Mouse (Mus musculus) CH12.LX (cell line): ENCODE measurements around the gene C730034F03Rik.

Experiments used
- CTCF ChIP-seq, 2 experiments: IDR thresholded peaks in 1 of 2; conservative IDR thresholded peaks in 1 of 2; 2 replicates each; pipeline ENCODE4 v1.5.1; 2011 to 2012; ENCODE audit warnings: low read depth in 2 of 2, low read length in 2 of 2, improper control_type of control experiment in 1 of 2, inconsistent platforms in 1 of 2, mild to moderate bottlenecking in 1 of 2, moderate library complexity in 1 of 2
- E2F4 ChIP-seq: IDR thresholded peaks from 2 replicates; pipeline ENCODE4 v1.6.1; 2011; ENCODE audit warnings: low read depth, low read length, improper control_type of control experiment; ENCODE audit not compliant: insufficient replicate concordance
- EP300 ChIP-seq: IDR thresholded peaks from 2 replicates; pipeline ENCODE4 v1.6.1; 2011; ENCODE audit warnings: low read length, improper control_type of control experiment
- HCFC1 ChIP-seq: IDR thresholded peaks from 2 replicates; pipeline ENCODE4 v1.6.1; 2012; ENCODE audit warnings: low read depth, mild to moderate bottlenecking, inconsistent platforms, low read length, improper control_type of control experiment
- JUN ChIP-seq: IDR thresholded peaks from 2 replicates; pipeline ENCODE4 v1.6.1; 2011; ENCODE audit warnings: low read depth, mild to moderate bottlenecking, low read length, improper control_type of control experiment, moderate library complexity; ENCODE audit not compliant: insufficient read depth
- KAT2A ChIP-seq: IDR thresholded peaks from 2 replicates; pipeline ENCODE4 v1.6.1; 2012; ENCODE audit warnings: low read length, improper control_type of control experiment, inconsistent platforms; ENCODE audit not compliant: insufficient replicate concordance
- POLR2A ChIP-seq: IDR thresholded peaks from 2 replicates; pipeline ENCODE4 v1.6.1; 2011; ENCODE audit warnings: low read depth, mild to moderate bottlenecking, improper control_type of control experiment, low read length
- RCOR1 ChIP-seq: conservative IDR thresholded peaks from 2 replicates; pipeline ENCODE4 v1.6.1; 2012; ENCODE audit warnings: low read depth, mild to moderate bottlenecking, inconsistent platforms, low read length, improper control_type of control experiment

DNA sequence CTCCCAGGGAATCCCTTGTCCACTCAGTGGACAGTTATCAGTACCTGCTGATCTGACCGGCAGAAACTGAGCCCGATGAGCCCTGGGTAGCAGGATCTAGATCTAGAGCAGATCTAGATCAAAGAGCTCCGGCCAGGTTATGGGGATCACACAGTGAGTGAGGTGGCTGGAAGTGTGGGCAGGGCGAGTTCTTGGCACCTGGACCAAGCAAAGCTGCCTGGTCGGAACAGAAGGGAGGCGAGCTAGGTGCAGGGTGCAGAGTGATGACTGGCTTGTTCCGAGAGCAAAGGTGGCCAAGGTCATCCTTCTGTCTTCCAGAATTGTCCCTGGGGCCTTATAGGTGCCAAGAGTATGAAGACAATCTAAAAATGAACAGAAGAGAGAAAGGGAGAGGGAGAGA lies 30.4 kb downstream of the C730034F03Rik start:
- TF ChIP-seq HCFC1: no peak
- TF ChIP-seq CTCF (conservative IDR thresholded peaks at IDR 0.05 in 1 of 2, IDR thresholded peaks at IDR 0.05 in 1 of 2; ENCODE audit: low read depth in 2 of 2, low read length in 2 of 2): no peak
- no peak for TF ChIP-seq KAT2A
- no peak for TF ChIP-seq E2F4
- no peak for TF ChIP-seq POLR2A
- no peak for TF ChIP-seq RCOR1
- no peak for TF ChIP-seq JUN
- TF ChIP-seq EP300: no peak
